8 mouse cellular contexts compared by ENCODE assay signal in the genomic region with DNA sequence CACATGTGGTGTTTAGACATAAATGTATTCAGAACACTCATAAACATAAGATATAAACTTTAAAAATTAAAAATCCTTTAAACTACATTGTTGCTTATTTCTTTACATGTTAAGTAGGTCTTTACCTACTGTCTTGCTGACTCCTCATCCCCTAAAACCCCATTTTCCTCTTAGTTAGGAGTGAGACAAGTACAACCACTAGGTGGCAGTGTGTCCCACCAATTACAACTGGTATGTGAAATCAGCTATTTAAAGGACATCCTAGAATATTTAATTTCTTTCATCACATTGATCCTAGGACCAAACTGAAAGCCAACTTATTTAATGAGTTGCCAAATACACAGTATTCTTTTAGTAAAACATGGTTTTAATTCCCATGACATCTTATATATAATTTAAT. TPM values are rescaled to one million over a fixed set of nuclear protein-coding genes. Genes with fewer than 3 reads are reported as not detected.
DNase-seq lines count a peak whose midpoint lies in the region; ATAC-seq lines count a peak whose summit lies in the region.

No protein-coding gene starts in this region.

- no peak overlapping the region for H3K4me3 ChIP-seq in kidney, embryonic 15.5 days (replicated peaks)

- ATAC-seq in kidney, embryonic 15.5 days (replicated peaks; ENCODE audit: low FRiP score), result no peak
- ATAC-seq in megakaryocyte progenitor cell, adult 5-6 weeks (replicated peaks; ENCODE audit: poor library complexity), result peak; percentile 98

- H3K9me3 ChIP-seq in kidney, embryonic 15.5 days (replicated peaks), result no peaks in the 10 kb centered on the region

- no peaks in the 10 kb centered on the region for H3K27me3 ChIP-seq in kidney, embryonic 15.5 days
- H3K27me3 ChIP-seq in splenic B cell, adult 2 months (ENCODE audit: control insufficient read depth, insufficient read depth, low read length, poor library complexity, severe bottlenecking), result no peaks in the 10 kb centered on the region

- H3K27ac ChIP-seq in kidney, embryonic 15.5 days, result no peak overlapping the region

- H3K36me3 ChIP-seq in kidney, embryonic 15.5 days, result peaks cover 28% of the 10 kb centered on the region
- peaks cover 1% of the 10 kb centered on the region; the same call in 1 of the 2 replicates for H3K36me3 ChIP-seq in splenic B cell, adult 2 months (ENCODE audit: control insufficient read depth, insufficient read depth, low read length, poor library complexity, severe bottlenecking)

- H3K9ac ChIP-seq in kidney, embryonic 15.5 days, result no peak overlapping the region

- DNase-seq in kidney, adult 18-20 months, result peak; percentile 59
- peak; percentile 71 for DNase-seq in R1 (ENCODE audit: low read depth, low spot score)
- DNase-seq in cerebellum, postnatal 25 days, result peak; percentile 60 to 85
- DNase-seq in gastrocnemius, postnatal 14 days, result peak; percentile 44
- DNase-seq in layer of hippocampus, adult 18-20 months (ENCODE audit: low spot score in 2 of 2), result peak; percentile 40 to 87
- peak; percentile 85 for DNase-seq in splenic B cell, adult 2 months (ENCODE audit: low read depth, low spot score)

- no peak overlapping the region for H3K4me2 ChIP-seq in kidney, embryonic 15.5 days

- intact Hi-C loops in gastrocnemius, postnatal 14 days (cut with DNase I; ENCODE audit: low total_unique reads), result no loop called here

- no peaks in the 10 kb centered on the region for H3K4me1 ChIP-seq in kidney, embryonic 15.5 days

RNA-seq across cellular contexts. Expression of gene Nrcam, which starts 36.4 kb away (rescaled TPM):
- 10.0 and 10.8 TPM in 2 replicates for polyA plus RNA-seq in kidney, embryonic 15.5 days (2015; fragmentation: Nextera tagmentation; extraction: Ambion mirVana)
- total RNA-seq in gastrocnemius, postnatal 14 days (2021), result 1 to 10 TPM; 1.4 to 3.5 TPM
- total RNA-seq in layer of hippocampus, adult 18-20 months (2021), result 100 to 1,000 TPM; 490 to 495 TPM
- 0.37 TPM in 1 of 2 replicates, not detected in the other for total RNA-seq in megakaryocyte progenitor cell, adult 5-6 weeks (2015)
- total RNA-seq in megakaryocyte progenitor cell, adult 5-6 weeks (2017), result 0.10 and 0.21 TPM in 2 replicates

Comparison
In these comparisons a context has a peak if more than half of its experiments do, and no peak if none do; other contexts are left out.
1. RNA of gene Nrcam, which starts 36.4 kb away (total RNA-seq): 490 to 495 TPM in layer of hippocampus, adult 18-20 months; 1.4 to 3.5 TPM in gastrocnemius, postnatal 14 days and 0.10 to 0.37 TPM in megakaryocyte progenitor cell, adult 5-6 weeks; every median in the first group is over 100 times any median in the second.
2. Peak in every context shown above with its lines, with median percentiles within 50 percentile points of each other: DNase-seq.